Mouse (Mus musculus) midbrain, embryonic 10.5 days (tissue): Measurements from ENCODE around the gene Gm15557. TPM values are rescaled to one million over a fixed set of nuclear protein-coding genes. Genes with fewer than 3 reads are reported as not detected.

Source experiments
- DNase-seq: peaks from one replicate; pipeline ENCODE4 v3.0.0-alpha.2; 2017; ENCODE audit warnings: low spot score
- H3K27ac ChIP-seq: fragments of 300-500 bp; sonication (generic); replicated peaks from 2 replicates; pipeline ENCODE4 v1.5.1; 2016; ENCODE audit warnings: mild to moderate bottlenecking
- H3K27me3 ChIP-seq: fragments of 300-500 bp; sonication (generic); 2 replicates; pipeline ENCODE4 v1.6.1; 2016; ENCODE audit warnings: low read depth, mild to moderate bottlenecking; ENCODE audit not compliant: poor library complexity, severe bottlenecking
- H3K36me3 ChIP-seq: fragments of 300-500 bp; sonication (generic); 2 replicates; pipeline ENCODE4 v1.6.1; 2016; ENCODE audit warnings: mild to moderate bottlenecking, moderate library complexity
- H3K4me1 ChIP-seq: fragments of 300-500 bp; sonication (generic); 2 replicates; pipeline ENCODE4 v1.6.1; 2016
- H3K4me3 ChIP-seq: fragments of 300-500 bp; sonication (generic); 2 replicates; pipeline ENCODE4 v1.5.1; 2016; ENCODE audit warnings: mild to moderate bottlenecking, moderate library complexity
- H3K9me3 ChIP-seq: fragments of 300-500 bp; sonication (generic); replicated peaks from 2 replicates; pipeline ENCODE4 v1.6.1; 2016; ENCODE audit warnings: mild to moderate bottlenecking
- WGBS: fragments of 180-500 bp; shearing (Covaris S2); methylation state at CpG from one replicate; pipeline ENCODE4 v1.1.7; 2016; 5-methylcytosine and 5-hydroxymethylcytosine counted together
- polyA plus RNA-seq: library from polyadenylated mRNA; unstranded; fragments of >200 nt; fragmentation: Nextera tagmentation; extraction: Ambion mirVana; gene quantifications from 2 replicates; pipeline ENCODE4 v1.2.1, GENCODE M21; 2016

The Gm15557 gene
- polyA plus RNA-seq, 1 experiment from 2014 or later: 0.10 TPM

DNA sequence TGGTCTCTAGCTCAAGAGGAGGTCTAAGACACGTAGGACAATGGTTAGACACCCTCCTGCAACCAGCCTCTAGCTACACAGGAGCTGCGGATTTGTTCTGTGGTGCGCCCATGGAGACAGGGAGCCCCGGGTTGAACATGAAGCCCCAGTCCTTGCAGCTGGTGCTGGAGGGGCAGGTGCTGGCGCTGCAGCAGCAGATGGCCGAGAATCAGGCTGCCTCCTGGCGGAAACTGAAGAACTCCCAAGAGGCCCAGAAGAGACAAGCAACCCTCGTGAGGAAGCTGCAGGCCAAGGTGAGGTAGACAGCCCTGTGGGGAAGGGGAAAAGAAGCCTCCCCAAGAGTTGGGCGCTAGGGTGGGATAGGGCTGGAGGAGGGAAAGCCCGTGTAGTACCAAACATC, 21.3 kb downstream of the Gm15557 start:
- WGBS: 88% methylated on average over 10 of the region's 10 CpGs
- DNase-seq: no peak
- peaks cover 10% of the 10 kb centered on the region for H3K4me1 ChIP-seq

DNA sequence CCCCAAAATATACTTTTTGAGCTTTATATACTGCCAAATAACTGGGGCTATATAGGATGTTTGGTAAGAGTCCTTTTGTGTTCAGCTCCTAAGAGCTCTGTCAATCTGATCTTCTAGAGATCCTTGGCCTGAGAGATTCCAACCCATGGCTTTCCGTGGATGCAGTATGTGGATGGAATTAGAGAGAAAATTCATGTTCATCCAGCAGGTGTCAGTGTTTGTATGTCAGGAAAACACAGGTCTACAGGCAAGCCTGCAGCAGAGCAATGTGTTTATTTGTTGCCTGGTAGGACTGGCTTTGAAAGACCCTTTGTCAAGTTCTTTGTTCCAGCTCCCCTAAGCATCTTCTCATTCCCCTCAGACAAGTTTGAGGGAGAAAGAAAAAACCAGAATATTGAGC, 22.5 kb downstream of the Gm15557 start:
- Histone ChIP-seq H3K9me3 (no peaks in the 10 kb centered on the region), H3K27ac (no peak overlapping the region), H3K27me3 (no peaks in the 10 kb centered on the region), H3K4me3 (no peak overlapping the region), H3K36me3 (peaks cover 81% of the 10 kb centered on the region), H3K4me1 (no peaks in the 10 kb centered on the region; the same call in 1 of the 2 replicates)
- DNase-seq: no peak
- 58% methylated on average over 1 of the region's 1 CpGs for WGBS

More for the DNA sequence above, 21.3 kb downstream of the Gm15557 start:
- Histone ChIP-seq H3K27ac (no peak overlapping the region), H3K27me3 (no peaks in the 10 kb centered on the region), H3K36me3 (peaks cover 70% of the 10 kb centered on the region), H3K4me3 (no peak overlapping the region), H3K9me3 (no peaks in the 10 kb centered on the region)

DNA sequence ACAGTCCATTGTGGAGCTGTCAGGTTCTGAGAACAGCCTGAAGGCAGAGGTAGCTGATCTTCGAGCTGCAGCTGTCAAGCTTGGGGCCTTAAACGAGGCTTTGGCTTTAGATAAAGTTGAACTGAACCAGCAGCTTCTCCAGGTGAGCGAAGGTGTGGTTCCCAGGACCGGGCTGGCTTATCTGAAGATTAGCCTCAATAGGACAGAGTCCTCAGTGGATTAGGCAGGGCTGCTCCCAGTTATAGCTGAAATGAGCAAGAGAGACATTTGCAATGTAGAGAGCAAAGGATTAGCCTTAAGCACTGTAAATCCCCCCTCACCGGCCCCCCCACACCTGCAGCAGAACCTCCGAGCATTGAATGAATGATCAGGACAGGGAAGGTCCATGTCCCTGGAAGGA, 32.8 kb downstream of the Gm15557 start:
- 80% methylated on average over 6 of the region's 6 CpGs for WGBS
- Histone ChIP-seq H3K4me1 (no peaks in the 10 kb centered on the region), H3K4me3 (no peak overlapping the region), H3K27ac (no peak overlapping the region), H3K27me3 (no peaks in the 10 kb centered on the region), H3K36me3 (peaks cover 96% of the 10 kb centered on the region), H3K9me3 (no peaks in the 10 kb centered on the region)
- DNase-seq: no peak

DNA sequence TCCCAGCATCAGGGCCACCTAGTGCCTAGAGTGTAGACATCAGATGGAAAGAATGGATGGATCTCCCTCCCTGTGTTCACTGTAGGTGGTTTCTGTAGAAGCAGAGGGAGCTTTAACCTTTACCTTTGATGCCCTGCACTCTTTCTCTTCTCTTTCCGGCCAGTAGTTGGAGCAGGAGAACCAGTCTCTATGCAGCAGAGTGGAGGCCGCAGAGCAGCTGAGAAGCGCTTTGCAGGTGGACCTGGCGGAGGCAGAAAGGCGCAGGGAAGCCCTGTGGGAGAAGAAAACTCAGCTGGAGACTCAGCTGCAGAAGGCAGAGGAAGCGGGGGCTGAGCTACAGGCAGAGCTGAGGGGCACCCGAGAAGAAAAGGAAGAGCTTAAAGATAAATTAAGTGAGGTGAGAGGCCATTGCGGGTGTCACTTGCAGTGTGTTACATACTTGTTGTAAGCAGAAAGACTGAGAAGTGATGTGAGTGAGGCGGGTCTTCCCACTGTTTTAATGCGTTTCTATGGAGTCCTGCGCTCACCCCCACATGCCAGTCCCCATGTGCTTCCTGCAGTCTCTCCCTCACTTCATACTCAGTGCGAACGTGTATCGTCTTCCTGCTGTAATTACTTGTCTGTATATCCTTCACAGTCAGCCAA, 33.7 kb downstream of the Gm15557 start:
- no peak overlapping the region for H3K4me3 ChIP-seq
- no peak for DNase-seq
- no peaks in the 10 kb centered on the region for H3K9me3 ChIP-seq
- no peaks in the 10 kb centered on the region for H3K27me3 ChIP-seq
- WGBS: 83% methylated on average over 14 of the region's 14 CpGs
- H3K27ac ChIP-seq: no peak overlapping the region
- H3K36me3 ChIP-seq: peaks cover 96% of the 10 kb centered on the region
- H3K4me1 ChIP-seq: no peaks in the 10 kb centered on the region

DNA sequence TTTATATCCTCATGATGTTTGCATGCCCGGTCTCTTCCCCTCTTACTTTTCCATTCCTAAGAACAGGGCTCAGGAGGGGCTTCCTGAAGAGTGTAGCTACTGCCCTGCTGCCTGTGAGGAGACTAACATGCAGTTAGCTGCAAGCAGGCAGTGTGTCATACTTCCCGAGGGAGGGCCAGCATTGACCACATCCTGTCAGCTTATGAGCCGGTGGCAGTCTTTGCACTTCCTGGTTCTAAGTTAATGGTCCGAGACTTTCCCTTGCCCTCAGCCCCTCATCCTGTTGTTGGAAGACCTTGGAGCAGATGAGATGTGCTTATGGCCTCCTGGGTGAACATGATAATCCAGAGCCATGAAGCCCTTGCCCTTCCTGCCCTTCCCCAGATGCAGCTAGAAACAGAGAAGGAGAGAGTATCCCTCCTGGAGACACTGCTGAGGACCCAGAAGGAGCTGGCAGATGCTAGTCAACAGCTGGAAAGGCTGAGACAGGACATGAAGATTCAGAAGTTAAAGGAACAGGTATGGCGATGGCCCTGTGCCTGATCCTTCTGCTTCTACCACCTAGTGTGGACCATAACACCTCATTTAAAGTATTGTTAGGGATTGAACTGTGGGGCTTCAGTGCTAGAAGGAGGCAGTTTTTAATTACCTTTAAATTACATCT, 38.9 kb downstream of the Gm15557 start:
- no peak overlapping the region for H3K27ac ChIP-seq
- DNase-seq: no peak
- H3K27me3 ChIP-seq: no peaks in the 10 kb centered on the region
- no peak overlapping the region for H3K4me3 ChIP-seq
- H3K36me3 ChIP-seq: peaks cover 99% of the 10 kb centered on the region
- H3K9me3 ChIP-seq: no peaks in the 10 kb centered on the region
- no peaks in the 10 kb centered on the region for H3K4me1 ChIP-seq
- 84% methylated on average over 5 of the region's 5 CpGs for WGBS

DNA sequence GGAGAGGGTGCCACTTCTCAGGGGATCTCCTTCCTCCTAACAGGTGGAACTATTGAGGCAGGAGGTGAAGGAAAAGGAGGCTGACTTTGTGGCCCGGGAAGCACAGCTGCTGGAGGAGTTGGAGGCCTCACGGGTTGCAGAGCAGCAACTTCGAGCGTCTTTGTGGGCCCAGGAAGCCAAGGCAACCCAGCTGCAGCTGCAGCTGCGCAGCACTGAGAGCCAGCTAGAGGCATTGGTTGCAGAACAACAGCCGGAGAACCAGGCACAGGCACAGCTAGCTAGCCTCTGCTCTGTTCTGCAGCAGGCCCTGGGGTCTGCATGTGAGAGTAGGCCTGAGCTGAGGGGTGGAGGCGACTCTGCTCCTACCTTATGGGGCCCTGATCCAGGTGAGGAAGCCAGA, 45.2 kb downstream of the Gm15557 start:
- peaks cover 100% of the 10 kb centered on the region for H3K36me3 ChIP-seq
- WGBS: 90% methylated on average over 7 of the region's 7 CpGs
- DNase-seq: no peak

DNA sequence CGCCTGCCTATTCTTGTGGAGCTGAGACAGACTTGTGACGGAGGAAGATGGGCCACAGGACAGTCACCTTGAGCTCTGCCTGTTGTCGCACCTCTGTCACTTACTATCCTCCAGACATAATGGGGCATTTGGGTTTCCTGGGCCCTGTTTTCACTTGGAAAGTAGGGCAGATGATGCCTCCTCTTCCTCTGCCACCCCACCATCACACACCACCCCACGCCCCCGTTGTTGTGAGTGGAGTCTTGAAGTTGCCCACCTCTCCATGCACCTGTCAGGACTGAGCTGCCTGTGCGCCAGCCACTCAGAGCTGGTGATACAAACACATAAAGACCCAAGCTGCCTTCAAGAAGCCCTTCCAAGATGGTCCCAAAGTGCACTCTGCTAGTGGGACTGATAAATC, 46.6 kb downstream of the Gm15557 start:
- Histone ChIP-seq H3K36me3 (peaks cover 100% of the 10 kb centered on the region), H3K4me1 (no peaks in the 10 kb centered on the region), H3K27ac (no peak overlapping the region), H3K9me3 (no peaks in the 10 kb centered on the region), H3K4me3 (no peak overlapping the region), H3K27me3 (no peaks in the 10 kb centered on the region)
- 96% methylated on average over 6 of the region's 6 CpGs for WGBS
- DNase-seq: no peak

More for the DNA sequence above, 45.2 kb downstream of the Gm15557 start:
- Histone ChIP-seq H3K4me3 (no peak overlapping the region), H3K4me1 (no peaks in the 10 kb centered on the region), H3K27ac (no peak overlapping the region), H3K27me3 (no peaks in the 10 kb centered on the region), H3K9me3 (no peaks in the 10 kb centered on the region)

DNA sequence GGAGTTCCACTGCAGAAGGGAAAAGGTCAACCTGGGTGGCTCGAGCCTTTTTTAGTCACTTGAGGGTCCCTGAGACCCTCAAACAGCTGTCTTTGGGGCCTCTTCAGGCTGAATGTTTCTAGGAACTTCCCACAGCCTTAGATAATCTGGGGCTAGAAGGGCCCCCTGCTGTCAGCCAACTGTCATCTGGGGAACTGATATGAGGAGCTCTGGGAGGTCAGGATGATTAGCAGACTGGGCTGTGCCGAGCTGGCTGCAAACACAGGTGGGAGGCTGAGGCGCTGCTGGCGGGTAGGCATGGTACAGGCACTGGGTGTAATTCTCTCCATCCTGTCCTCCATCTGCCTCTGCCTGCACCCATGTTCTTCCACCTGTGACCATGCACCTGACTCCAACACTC, 48.6 kb downstream of the Gm15557 start:
- H3K9me3 ChIP-seq: no peaks in the 10 kb centered on the region
- no peak for DNase-seq
- peaks cover 100% of the 10 kb centered on the region for H3K36me3 ChIP-seq
- 85% methylated on average over 4 of the region's 4 CpGs for WGBS
- no peaks in the 10 kb centered on the region for H3K27me3 ChIP-seq
- H3K27ac ChIP-seq: no peak overlapping the region
- H3K4me1 ChIP-seq: no peaks in the 10 kb centered on the region
- no peak overlapping the region; the same call in 1 of the 2 replicates for H3K4me3 ChIP-seq

DNA sequence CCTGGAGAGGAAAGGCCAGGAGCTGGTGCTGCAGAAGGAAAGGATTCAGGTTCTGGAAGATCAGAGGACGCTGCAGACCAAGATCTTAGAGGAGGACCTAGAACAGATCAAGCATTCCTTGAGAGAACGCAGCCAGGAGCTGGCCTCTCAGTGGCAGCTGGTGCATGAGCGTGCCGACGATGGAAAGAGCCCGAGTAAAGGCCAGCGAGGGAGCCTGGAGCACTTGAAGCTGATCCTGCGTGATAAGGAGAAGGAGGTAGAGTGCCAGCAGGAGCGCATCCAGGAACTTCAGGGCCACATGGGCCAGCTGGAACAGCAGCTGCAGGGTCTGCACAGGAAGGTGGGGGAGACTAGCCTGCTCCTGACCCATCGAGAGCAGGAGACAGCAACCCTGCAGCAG, 50.6 kb downstream of the Gm15557 start:
- H3K9me3 ChIP-seq: no peaks in the 10 kb centered on the region
- 0 out of 2 replicates have a peak overlapping the region, but pooled peaks have one; percentile 12 for H3K4me3 ChIP-seq
- H3K27ac ChIP-seq: no peak overlapping the region
- H3K36me3 ChIP-seq: peaks cover 100% of the 10 kb centered on the region
- no peak for DNase-seq
- 97% methylated on average over 10 of the region's 10 CpGs for WGBS
- no peaks in the 10 kb centered on the region for H3K27me3 ChIP-seq
- no peaks in the 10 kb centered on the region for H3K4me1 ChIP-seq

DNA sequence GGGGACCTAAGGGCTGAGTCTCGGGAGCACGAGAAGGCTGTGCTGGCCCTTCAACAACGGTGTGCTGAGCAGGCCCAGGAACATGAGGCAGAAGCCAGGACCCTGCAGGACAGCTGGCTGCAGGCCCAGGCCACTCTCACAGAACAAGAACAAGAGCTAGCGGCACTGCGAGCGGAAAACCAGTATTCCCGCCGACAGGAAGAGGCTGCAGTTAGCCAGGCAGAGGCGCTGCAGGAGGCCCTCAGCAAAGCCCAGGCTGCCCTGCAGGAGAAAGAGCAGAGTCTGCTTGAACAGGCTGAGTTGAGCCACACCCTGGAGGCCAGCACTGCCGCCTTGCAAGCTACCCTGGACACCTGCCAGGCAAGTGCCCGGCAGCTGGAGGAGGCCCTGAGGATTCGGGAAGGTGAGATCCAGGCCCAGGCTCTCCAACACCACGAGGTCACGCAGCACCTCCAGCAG, 51.4 kb downstream of the Gm15557 start:
- no peaks in the 10 kb centered on the region for H3K27me3 ChIP-seq
- no peak for DNase-seq
- peak overlapping the region; percentile 12 for H3K4me3 ChIP-seq
- H3K27ac ChIP-seq: no peak overlapping the region
- WGBS: 91% methylated on average over 14 of the region's 14 CpGs
- no peaks in the 10 kb centered on the region for H3K9me3 ChIP-seq
- no peaks in the 10 kb centered on the region for H3K4me1 ChIP-seq
- H3K36me3 ChIP-seq: peaks cover 100% of the 10 kb centered on the region

Other genes starting within 250 kb of the Gm15557 start
- 123 and 137 TPM in 2 replicates for gene Trpc4ap, start 248.3 kb upstream of the Gm15557 start, polyA plus RNA-seq
- 34.0 and 34.4 TPM in 2 replicates for gene Edem2, start 211.3 kb upstream of the Gm15557 start, polyA plus RNA-seq
- gene Gm17581, start 204.9 kb upstream of the Gm15557 start, polyA plus RNA-seq: not detected in 2 replicates
- 1.3 and 1.9 TPM in 2 replicates for gene Procr, start 189.6 kb upstream of the Gm15557 start, polyA plus RNA-seq
- gene Mmp24, start 165.4 kb upstream of the Gm15557 start, polyA plus RNA-seq: 0.49 and 1.5 TPM in 2 replicates
- 6.8 and 10.5 TPM in 2 replicates for gene BC029722, start 121.3 kb upstream of the Gm15557 start, polyA plus RNA-seq
- gene Eif6, start 113.8 kb upstream of the Gm15557 start, polyA plus RNA-seq: 227 and 257 TPM in 2 replicates
- 0.16 and 0.50 TPM in 2 replicates for gene Fam83c, start 105.9 kb upstream of the Gm15557 start, polyA plus RNA-seq
- gene Uqcc1, start 10.4 kb upstream of the Gm15557 start, polyA plus RNA-seq: 81.9 and 86.3 TPM in 2 replicates
- 0.07 TPM in 2 replicates for gene Gdf5, start 4.6 kb downstream of the Gm15557 start, polyA plus RNA-seq
- gene Cep250, start 15.7 kb downstream of the Gm15557 start, polyA plus RNA-seq: 24.1 and 24.3 TPM in 2 replicates
- gene 6430550D23Rik, start 67.2 kb downstream of the Gm15557 start, polyA plus RNA-seq: 1.2 and 2.3 TPM in 2 replicates
- gene Ergic3, start 67.3 kb downstream of the Gm15557 start, polyA plus RNA-seq: 211 and 239 TPM in 2 replicates
- 0.04 and 0.16 TPM in 2 replicates for gene Fer1l4, start 112.2 kb downstream of the Gm15557 start, polyA plus RNA-seq
- gene Spag4, start 124.4 kb downstream of the Gm15557 start, polyA plus RNA-seq: 6.1 and 6.5 TPM in 2 replicates
- gene Cpne1, start 171.2 kb downstream of the Gm15557 start, polyA plus RNA-seq: 58.9 and 67.0 TPM in 2 replicates
- gene Rbm12, start 171.2 kb downstream of the Gm15557 start, polyA plus RNA-seq: 43.9 and 47.2 TPM in 2 replicates
- gene Gm28036, start 186.4 kb downstream of the Gm15557 start, polyA plus RNA-seq: 19.1 and 27.3 TPM in 2 replicates
- gene Romo1, start 203.3 kb downstream of the Gm15557 start, polyA plus RNA-seq: 426 and 441 TPM in 2 replicates
- gene Nfs1, start 203.5 kb downstream of the Gm15557 start, polyA plus RNA-seq: 46.0 and 46.7 TPM in 2 replicates
- 584 and 587 TPM in 2 replicates for gene Rbm39, start 239.5 kb downstream of the Gm15557 start, polyA plus RNA-seq